Mouse (Mus musculus) G1E (cell line): ENCODE results near the gene Areg.

Experiments
- CTCF ChIP-seq: IDR thresholded peaks from 2 replicates; pipeline ENCODE4 v1.5.1; 2012; ENCODE audit warnings: low read depth, low read length, inconsistent platforms, mixed read lengths
- GATA1 ChIP-seq: IDR thresholded peaks from 2 replicates; pipeline ENCODE4 v1.6.1; 2012; ENCODE audit warnings: borderline replicate concordance, low read length, inconsistent platforms, mixed read lengths
- GATA2 ChIP-seq: IDR thresholded peaks from 2 replicates; pipeline ENCODE4 v1.6.1; 2012; ENCODE audit warnings: low read depth, low read length, inconsistent platforms, borderline replicate concordance
- TAL1 ChIP-seq: conservative IDR thresholded peaks from 2 replicates; pipeline ENCODE4 v1.6.1; 2012; ENCODE audit warnings: low read depth, low read length, inconsistent platforms, mixed read lengths

GRCm38 (mm10) chr5:91194572-91194971 is 55.2 kb downstream of the Areg start:
- TF ChIP-seq CTCF: no peak
- TF ChIP-seq GATA1: no peak
- no peak for TF ChIP-seq TAL1
- TF ChIP-seq GATA2: no peak
